Mouse (Mus musculus) kidney, adult 2 months (tissue): ENCODE measurements around the gene Fam168b. TPM values are rescaled to one million over a fixed set of nuclear protein-coding genes. Genes with fewer than 3 reads are reported as not detected.

ENCODE experiments used
- DNase-seq: peaks from one replicate; pipeline ENCODE4 v3.0.0; 2021
- H3K27ac ChIP-seq: fragments of 200-500 bp; 2 replicates; pipeline ENCODE4 v1.5.1; 2012; ENCODE audit warnings: low read depth, low read length, control low read depth, inconsistent platforms; ENCODE audit not compliant: insufficient read depth
- H3K27me3 ChIP-seq: fragments of 200-500 bp; replicated peaks from 2 replicates; pipeline ENCODE4 v1.6.1; 2012; ENCODE audit warnings: mild to moderate bottlenecking, moderate library complexity, low read length, inconsistent platforms; ENCODE audit not compliant: control insufficient read depth, insufficient read depth
- H3K36me3 ChIP-seq: fragments of 200-500 bp; 2 replicates; pipeline ENCODE4 v1.6.1; 2012; ENCODE audit warnings: mild to moderate bottlenecking, moderate library complexity, low read length, inconsistent platforms; ENCODE audit not compliant: control insufficient read depth, insufficient read depth
- H3K4me1 ChIP-seq: fragments of 200-500 bp; 2 replicates; pipeline ENCODE4 v1.6.1; 2011; ENCODE audit warnings: low read length; ENCODE audit not compliant: control insufficient read depth, insufficient read depth
- H3K4me3 ChIP-seq: fragments of 200-500 bp; 2 replicates; pipeline ENCODE4 v1.5.1; 2011; ENCODE audit warnings: mild to moderate bottlenecking, low read depth, low read length, control low read depth; ENCODE audit not compliant: insufficient read depth
- CTCF ChIP-seq: fragments of 200-500 bp; conservative IDR thresholded peaks from 2 replicates; pipeline ENCODE4 v1.5.1; 2011; ENCODE audit warnings: low read depth, mild to moderate bottlenecking, control low read depth, low read length, moderate library complexity, mixed read lengths; ENCODE audit not compliant: insufficient read depth, insufficient read length
- POLR2A ChIP-seq: fragments of 200-500 bp; IDR thresholded peaks from one replicate; pipeline ENCODE4 v1.6.1; 2011; ENCODE audit warnings: low read depth, low read length, control low read depth
- WGBS: fragments of 180-500 bp; shearing (Covaris S2); methylation state at CpG from one replicate; pipeline ENCODE4 v1.1.7; 2018; 5-methylcytosine and 5-hydroxymethylcytosine counted together
- polyA plus RNA-seq: library from polyadenylated mRNA; depleted of rRNA; stranded (reverse); fragments of >200 nt; gene quantifications from 2 replicates; pipeline ENCODE4 v1.2.3, GENCODE M21; 2012; rRNA removed

Fam168b gene
- polyA plus RNA-seq, 1 experiment, result 236 TPM

DNA sequence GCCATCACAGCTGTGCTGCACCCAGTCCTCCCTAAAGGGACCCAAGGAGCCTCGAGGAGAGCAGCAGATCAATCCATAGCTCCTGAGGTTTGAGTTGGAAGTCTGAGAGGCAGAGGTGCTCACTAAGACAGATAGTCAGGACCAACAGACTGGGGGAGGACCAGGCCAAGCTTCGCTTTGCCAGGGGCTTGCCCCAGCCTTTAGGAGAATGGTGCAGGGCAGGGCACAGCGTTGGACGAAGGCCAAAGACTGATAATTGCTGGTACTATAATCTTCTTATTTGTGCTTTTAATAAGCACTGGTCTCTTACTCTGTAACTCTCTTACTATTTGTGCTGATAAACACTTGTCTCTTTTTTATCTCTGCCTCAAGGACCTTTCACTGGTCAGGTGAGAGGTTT, 75.0 kb downstream of the Fam168b start:
- Histone ChIP-seq H3K36me3 (no peaks in the 10 kb centered on the region), H3K4me3 (no peak overlapping the region), H3K27me3 (no peaks in the 10 kb centered on the region), H3K4me1 (no peaks in the 10 kb centered on the region), H3K27ac (no peak overlapping the region)
- TF ChIP-seq POLR2A, result no peak
- TF ChIP-seq CTCF, result no peak
- no peak for DNase-seq
- WGBS, result 76% methylated on average over 4 of the region's 4 CpGs

DNA sequence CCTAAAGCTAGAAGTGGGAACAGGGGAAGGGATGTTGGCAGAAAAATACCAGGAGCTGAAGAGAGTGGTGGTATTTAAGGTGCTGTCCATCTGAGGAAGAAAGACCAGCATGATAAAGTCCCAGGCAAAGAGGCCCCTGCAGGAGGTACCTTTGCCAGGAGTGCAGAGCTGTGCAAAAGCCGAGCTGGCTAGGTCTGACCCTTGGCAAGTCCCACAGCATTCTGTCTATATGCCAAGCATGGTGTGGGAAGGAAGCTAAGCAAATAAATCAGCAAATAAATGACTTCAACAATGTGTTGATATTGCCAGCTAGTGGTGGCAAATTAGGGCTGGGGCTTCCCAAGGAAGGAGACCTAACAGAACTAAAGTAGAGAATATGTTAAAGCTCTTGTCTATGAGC, 76.0 kb downstream of the Fam168b start:
- DNase-seq, result no peak

More for the DNA sequence above, 76.0 kb downstream of the Fam168b start:
- TF ChIP-seq POLR2A (no peak), CTCF (no peak)
- H3K27ac ChIP-seq, result no peak overlapping the region
- 30% methylated on average over 1 of the region's 1 CpGs for WGBS
- no peaks in the 10 kb centered on the region for H3K36me3 ChIP-seq
- no peak overlapping the region for H3K4me3 ChIP-seq
- H3K4me1 ChIP-seq, result no peaks in the 10 kb centered on the region
- no peaks in the 10 kb centered on the region for H3K27me3 ChIP-seq

Other genes starting within 250 kb of the Fam168b start
- gene Plekhb2, start 6.9 kb upstream of the Fam168b start, polyA plus RNA-seq, result 195 and 227 TPM in 2 replicates